Comparison of ENCODE assay signal across 9 mouse cellular contexts in genomic region chr5:115835291-115835690, GRCm38 (mm10). TPM values are rescaled to one million over a fixed set of nuclear protein-coding genes. Genes with fewer than 3 reads are reported as not detected.
DNase-seq lines count a peak whose midpoint lies in the region; ATAC-seq and TF ChIP-seq lines count a peak whose summit lies in the region.
"Had no signal": no experiment of that assay in that cellular context is flagged by ENCODE, and none has a peak within 500 bp of the region (broad histone marks: within the 10 kb centered on the region; RNA-seq: fewer than 3 reads in every experiment).

No protein-coding gene starts in this region.

- TF ChIP-seq CTCF in heart, postnatal 0 days (IDR thresholded peaks at IDR 0.05; ENCODE audit: low read depth): peak; percentile 10; the same call in 1 of the 2 replicates
- peak; percentile 40 for TF ChIP-seq CTCF in lung, embryonic 14.5 days (IDR thresholded peaks at IDR 0.05; ENCODE audit: low read depth)

- peaks cover 4% of the 10 kb centered on the region; the same call in 1 of the 2 replicates for H3K9me3 ChIP-seq in heart, postnatal 0 days (replicated peaks; ENCODE audit: control insufficient read depth, low read length)
- H3K9me3 ChIP-seq in lung, embryonic 14.5 days (ENCODE audit: low read depth, low read length): no peaks in the 10 kb centered on the region
- peaks cover 3% of the 10 kb centered on the region; the same call in 1 of the 2 replicates for H3K9me3 ChIP-seq in hindbrain, embryonic 12.5 days (replicated peaks)
- H3K9me3 ChIP-seq: limb, embryonic 15.5 days had no signal

- TF ChIP-seq EP300 in heart, postnatal 0 days (IDR thresholded peaks at IDR 0.05; ENCODE audit: low read depth): no peak

- H3K4me1 ChIP-seq in heart, postnatal 0 days (ENCODE audit: control insufficient read depth, insufficient read depth): no peaks in the 10 kb centered on the region
- H3K4me1 ChIP-seq in lung, embryonic 14.5 days (ENCODE audit: insufficient read depth): no peaks in the 10 kb centered on the region
- H3K4me1 ChIP-seq in hindbrain, embryonic 12.5 days: no peaks in the 10 kb centered on the region
- H3K4me1 ChIP-seq: limb, embryonic 15.5 days had no signal

- no peaks in the 10 kb centered on the region for H3K36me3 ChIP-seq in heart, postnatal 0 days (replicated peaks; ENCODE audit: control insufficient read depth, insufficient read depth, low read length)
- no peaks in the 10 kb centered on the region for H3K36me3 ChIP-seq in lung, embryonic 14.5 days (ENCODE audit: insufficient read depth)
- H3K36me3 ChIP-seq in hindbrain, embryonic 12.5 days: no peaks in the 10 kb centered on the region
- H3K36me3 ChIP-seq: limb, embryonic 15.5 days had no signal

- DNase-seq in heart, postnatal 0 days (ENCODE audit: low spot score): no peak
- DNase-seq in heart, adult 11 months: no peak
- no peak for DNase-seq in lung, embryonic 14.5 days
- DNase-seq in lung, postnatal 10 days: no peak
- peak; percentile 51 for DNase-seq in thymus, postnatal 14 days
- no peak for DNase-seq in layer of hippocampus, postnatal 14 days (ENCODE audit: low spot score in 2 of 2)

- no peak for ATAC-seq in heart, postnatal 0 days (ENCODE audit: insufficient read depth, low read depth)
- ATAC-seq in lung, embryonic 14.5 days (ENCODE audit: insufficient read depth): no peak
- ATAC-seq in common myeloid progenitor, adult 5-6 weeks (replicated peaks; ENCODE audit: low read depth, poor library complexity, severe bottlenecking): peak; percentile 45; the same call in 1 of the 2 replicates
- no peak for ATAC-seq in hindbrain, embryonic 12.5 days (ENCODE audit: low FRiP score)

- H3K4me3 ChIP-seq in heart, postnatal 0 days (ENCODE audit: low read depth, low read length): no peak overlapping the region
- no peak overlapping the region for H3K4me3 ChIP-seq in lung, embryonic 14.5 days (ENCODE audit: low read depth, low read length)
- H3K4me3 ChIP-seq in hindbrain, embryonic 12.5 days: no peak overlapping the region
- H3K4me3 ChIP-seq: limb, embryonic 15.5 days had no signal

- H3K9ac ChIP-seq in heart, postnatal 0 days (replicated peaks; ENCODE audit: low read depth, low read length): no peak overlapping the region
- H3K9ac ChIP-seq in lung, embryonic 14.5 days: no peak overlapping the region
- no peak overlapping the region for H3K9ac ChIP-seq in hindbrain, embryonic 12.5 days
- H3K9ac ChIP-seq: limb, embryonic 15.5 days had no signal

- whole genome bisulfite sequencing in heart, postnatal 0 days: 49% methylated on average over 7 of the region's 7 CpGs
- 56% methylated on average over 7 of the region's 7 CpGs for whole genome bisulfite sequencing in lung, embryonic 14.5 days
- 61% methylated on average over 7 of the region's 7 CpGs for WGBS in hindbrain, embryonic 12.5 days

- H3K4me2 ChIP-seq in heart, postnatal 0 days (ENCODE audit: low read depth, low read length): no peak overlapping the region
- H3K4me2 ChIP-seq in lung, embryonic 14.5 days: no peak overlapping the region
- H3K4me2 ChIP-seq in hindbrain, embryonic 12.5 days (replicated peaks): no peak overlapping the region
- H3K4me2 ChIP-seq: limb, embryonic 15.5 days had no signal

- H3K27ac ChIP-seq in heart, postnatal 0 days (ENCODE audit: low read depth): no peak overlapping the region
- no peak overlapping the region for H3K27ac ChIP-seq in lung, embryonic 14.5 days (ENCODE audit: low read depth)
- H3K27ac ChIP-seq in hindbrain, embryonic 12.5 days: no peak overlapping the region
- H3K27ac ChIP-seq: limb, embryonic 15.5 days had no signal

- no peaks in the 10 kb centered on the region for H3K27me3 ChIP-seq in heart, postnatal 0 days (ENCODE audit: control insufficient read depth, insufficient read depth, low read length)
- no peaks in the 10 kb centered on the region for H3K27me3 ChIP-seq in lung, embryonic 14.5 days (ENCODE audit: insufficient read depth, low read length)
- no peaks in the 10 kb centered on the region for H3K27me3 ChIP-seq in hindbrain, embryonic 12.5 days
- H3K27me3 ChIP-seq: limb, embryonic 15.5 days had no signal

RNA-seq across cellular contexts. Expression of gene Cit, which starts 9.8 kb away (rescaled TPM):
- total RNA-seq in heart, postnatal 0 days (2014; rRNA removed; ENCODE audit: low replicate concordance): 11.5 and 17.4 TPM in 2 replicates
- 4.1 and 4.9 TPM in 2 replicates for polyA plus RNA-seq in heart, postnatal 0 days (2015; fragmentation: Nextera tagmentation; extraction: Ambion mirVana)
- polyA plus RNA-seq in lung, embryonic 14.5 days (2014; fragmentation: Nextera tagmentation; extraction: Ambion mirVana): 39.7 and 46.7 TPM in 2 replicates
- total RNA-seq in common myeloid progenitor, adult 5-6 weeks (2017): 45.8 and 51.2 TPM in 2 replicates
- 10 to 100 TPM; 44.1 to 78.4 TPM for total RNA-seq in layer of hippocampus, postnatal 14 days (2021)
- 30.9 and 35.0 TPM in 2 replicates for polyA plus RNA-seq in hindbrain, embryonic 12.5 days (2016; fragmentation: Nextera tagmentation; extraction: Ambion mirVana)
